Mouse (Mus musculus) kidney, embryonic 16.5 days (tissue): Measurements from ENCODE around the gene Igsf10. TPM values are rescaled to one million over a fixed set of nuclear protein-coding genes. Genes with fewer than 3 reads are reported as not detected.
"Not testable (repeated sequence)": the region's sequence is repeated elsewhere in the genome, so short reads cannot be mapped to it uniquely, and the experiment has no call there.

Experiments
- ATAC-seq: fragments of 200-750 bp; cut with Nextera tagmentation; 2 replicates; pipeline ENCODE4 v1.8.0; 2017; ENCODE audit warnings: moderate TSS enrichment; ENCODE audit not compliant: low FRiP score, low TSS enrichment
- H3K27ac ChIP-seq: fragments of 300-500 bp; sonication (generic); 2 replicates; pipeline ENCODE4 v1.5.1; 2014; ENCODE audit warnings: low read length
- H3K27me3 ChIP-seq: fragments of 300-500 bp; sonication (generic); 2 replicates; pipeline ENCODE4 v1.6.1; 2014; ENCODE audit warnings: low read length, control low read depth, mixed read lengths; ENCODE audit not compliant: insufficient read depth
- H3K36me3 ChIP-seq: fragments of 300-500 bp; sonication (generic); 2 replicates; pipeline ENCODE4 v1.6.1; 2014; ENCODE audit warnings: low read length, control low read depth, mixed read lengths; ENCODE audit not compliant: insufficient read depth
- H3K4me1 ChIP-seq: fragments of 300-500 bp; sonication (generic); 2 replicates; pipeline ENCODE4 v1.6.1; 2014; ENCODE audit warnings: low read length, control low read depth, mixed read lengths; ENCODE audit not compliant: insufficient read depth
- H3K4me2 ChIP-seq: fragments of 300-500 bp; sonication (generic); replicated peaks from 2 replicates; pipeline ENCODE4 v1.6.1; 2014; ENCODE audit warnings: low read depth, low read length
- H3K4me3 ChIP-seq: fragments of 300-500 bp; sonication (generic); 2 replicates; pipeline ENCODE4 v1.5.1; 2014; ENCODE audit warnings: mild to moderate bottlenecking, low read length
- H3K9ac ChIP-seq: fragments of 300-500 bp; sonication (generic); replicated peaks from 2 replicates; pipeline ENCODE4 v1.6.1; 2014; ENCODE audit warnings: low read length
- H3K9me3 ChIP-seq: fragments of 300-500 bp; sonication (generic); 2 replicates; pipeline ENCODE4 v1.6.1; 2016; ENCODE audit warnings: low read length, control low read depth
- WGBS: fragments of 180-500 bp; shearing (Covaris S2); extraction: QIAGEN DNeasy Blood & Tissue Kit; methylation state at CpG from one replicate; pipeline ENCODE4 v1.1.7; 2014; 5-methylcytosine and 5-hydroxymethylcytosine counted together
- polyA plus RNA-seq: library from polyadenylated mRNA; unstranded; fragments of >200 nt; fragmentation: Nextera tagmentation; extraction: Ambion mirVana; gene quantifications from 2 replicates; pipeline ENCODE4 v1.2.1, GENCODE M21; 2015

Igsf10 gene
- polyA plus RNA-seq: 2.7 and 3.0 TPM in 2 replicates

DNA sequence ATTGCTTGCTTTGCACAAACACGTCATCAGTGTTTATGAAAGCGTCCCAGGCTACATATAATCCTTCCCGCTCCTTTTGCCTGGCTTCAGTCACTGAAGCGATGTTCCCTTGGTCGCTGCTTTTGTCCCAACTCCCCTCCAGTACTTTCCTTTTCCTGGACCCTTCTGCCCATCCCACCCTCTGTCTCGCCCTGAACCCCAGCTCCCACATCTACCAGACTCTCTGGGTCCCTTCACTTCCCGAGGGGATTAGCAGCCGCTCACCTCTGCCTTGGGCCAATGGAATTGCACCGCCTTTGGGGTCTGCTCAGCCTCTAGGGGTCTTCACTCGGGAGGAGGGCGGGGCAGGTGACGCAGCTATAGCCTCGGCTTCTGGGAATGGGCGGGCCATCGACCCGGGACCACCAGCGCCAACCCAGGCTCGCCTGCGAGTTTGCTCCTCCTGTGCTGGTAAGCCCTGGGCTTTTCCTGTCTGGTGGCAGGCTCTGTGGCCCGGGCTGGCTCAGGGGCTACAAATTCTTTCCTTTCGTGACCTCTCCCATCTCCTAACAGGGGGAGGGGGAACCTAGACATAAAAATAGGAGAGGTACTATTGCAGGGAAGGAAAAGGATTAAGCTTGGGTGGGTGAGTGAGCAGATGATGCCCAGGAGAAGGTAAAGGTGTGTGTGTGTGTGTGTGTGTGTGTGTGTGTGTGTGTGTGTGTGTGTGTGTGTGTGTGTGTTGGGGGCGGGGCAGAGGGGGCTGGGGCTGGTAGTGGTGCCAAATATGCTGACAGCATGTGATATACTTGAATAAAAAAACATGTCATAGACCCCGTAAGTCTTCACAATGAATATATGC lies at the start of gene Igsf10:
Gene Igsf10 (minus strand): TSS at position 330 of the 841 bp plus-strand sequence.
- H3K27me3 ChIP-seq: no peaks in the 10 kb centered on the region
- peak within 1 kb of the TSS; percentile 88 for H3K4me3 ChIP-seq
- H3K4me1 ChIP-seq: 0 out of 2 replicates have a peak, but pooled peaks cover 6% of the 10 kb centered on the region
- peak; percentile 97 for ATAC-seq
- 0 out of 2 replicates have a peak, but pooled peaks cover 2% of the 10 kb centered on the region for H3K36me3 ChIP-seq
- H3K9ac ChIP-seq: peak within 1 kb of the TSS; percentile 87
- H3K27ac ChIP-seq: 0 out of 2 replicates have a peak within 1 kb of the TSS, but pooled peaks have one; percentile 69
- whole genome bisulfite sequencing: 3% methylated on average over 23 of the region's 23 CpGs
- peak within 1 kb of the TSS; percentile 62 for H3K4me2 ChIP-seq
- no peaks in the 10 kb centered on the region for H3K9me3 ChIP-seq

DNA sequence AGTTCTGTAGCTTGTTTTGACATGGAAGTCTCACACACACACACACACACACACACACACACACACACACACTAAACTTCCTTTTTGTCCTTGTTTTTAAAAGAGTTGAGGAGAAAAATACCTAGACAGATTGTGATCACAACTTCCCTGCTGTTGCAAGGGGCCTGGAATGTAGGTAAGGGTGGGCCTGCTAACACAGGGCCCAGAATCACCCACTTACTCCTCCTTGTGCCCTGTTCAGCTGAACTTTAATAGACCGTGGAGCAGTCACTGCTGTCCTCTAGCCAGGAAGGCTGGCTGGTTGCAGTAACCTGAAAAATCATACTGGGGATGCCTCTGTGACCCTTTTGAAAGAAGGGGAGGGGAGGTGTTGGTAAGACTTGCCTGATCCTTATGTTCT lies 41.4 kb upstream of the Igsf10 start:
- no peak overlapping the region for H3K27ac ChIP-seq
- no peaks in the 10 kb centered on the region for H3K4me1 ChIP-seq
- H3K4me2 ChIP-seq: no peak overlapping the region
- WGBS: 80% methylated on average over 1 of the region's 1 CpGs
- H3K4me3 ChIP-seq: no peak overlapping the region
- no peaks in the 10 kb centered on the region for H3K36me3 ChIP-seq
- ATAC-seq: no peak
- no peaks in the 10 kb centered on the region for H3K9me3 ChIP-seq
- no peaks in the 10 kb centered on the region for H3K27me3 ChIP-seq
- H3K9ac ChIP-seq: no peak overlapping the region

- no peak for ATAC-seq
- no peaks in the 10 kb centered on the region for H3K36me3 ChIP-seq
- WGBS: 79% methylated on average over 3 of the region's 3 CpGs
- H3K27me3 ChIP-seq: no peaks in the 10 kb centered on the region
- H3K4me2 ChIP-seq: no peak overlapping the region
- no peak overlapping the region for H3K27ac ChIP-seq
- no peaks in the 10 kb centered on the region for H3K4me1 ChIP-seq
- no peak overlapping the region for H3K4me3 ChIP-seq
- no peak overlapping the region for H3K9ac ChIP-seq
- no peaks in the 10 kb centered on the region for H3K9me3 ChIP-seq
Observed at GRCm38 (mm10) chr3:59385000-59385399, 40.8 kb upstream of the Igsf10 start.

- H3K4me2 ChIP-seq: no peak overlapping the region
- H3K36me3 ChIP-seq: no peaks in the 10 kb centered on the region
- H3K9me3 ChIP-seq: no peaks in the 10 kb centered on the region
- no peaks in the 10 kb centered on the region for H3K27me3 ChIP-seq
- no peak overlapping the region for H3K27ac ChIP-seq
- no peak overlapping the region for H3K9ac ChIP-seq
- no peak for ATAC-seq
- 50% methylated on average over 2 of the region's 2 CpGs for WGBS
- no peak overlapping the region for H3K4me3 ChIP-seq
- H3K4me1 ChIP-seq: no peaks in the 10 kb centered on the region
Observed at GRCm38 (mm10) chr3:59384321-59384720, 40.1 kb upstream of the Igsf10 start.

- H3K4me2 ChIP-seq, H3K4me1 ChIP-seq, ATAC-seq, H3K9ac ChIP-seq, H3K9me3 ChIP-seq, H3K27me3 ChIP-seq, H3K4me3 ChIP-seq, H3K36me3 ChIP-seq, H3K27ac ChIP-seq: not testable (repeated sequence)
- 94% methylated on average over 1 of the region's 1 CpGs for WGBS
Observed at GRCm38 (mm10) chr3:59378791-59379190, 34.6 kb upstream of the Igsf10 start.

- no peak overlapping the region for H3K4me3 ChIP-seq
- no peak overlapping the region for H3K27ac ChIP-seq
- no peaks in the 10 kb centered on the region for H3K4me1 ChIP-seq
- H3K9me3 ChIP-seq: no peaks in the 10 kb centered on the region
- 87% methylated on average over 1 of the region's 1 CpGs for WGBS
- H3K36me3 ChIP-seq: no peaks in the 10 kb centered on the region
- no peak for ATAC-seq
- H3K4me2 ChIP-seq: no peak overlapping the region
- no peak overlapping the region for H3K9ac ChIP-seq
- no peaks in the 10 kb centered on the region for H3K27me3 ChIP-seq
Observed at GRCm38 (mm10) chr3:59361895-59362294, 17.7 kb upstream of the Igsf10 start.

DNA sequence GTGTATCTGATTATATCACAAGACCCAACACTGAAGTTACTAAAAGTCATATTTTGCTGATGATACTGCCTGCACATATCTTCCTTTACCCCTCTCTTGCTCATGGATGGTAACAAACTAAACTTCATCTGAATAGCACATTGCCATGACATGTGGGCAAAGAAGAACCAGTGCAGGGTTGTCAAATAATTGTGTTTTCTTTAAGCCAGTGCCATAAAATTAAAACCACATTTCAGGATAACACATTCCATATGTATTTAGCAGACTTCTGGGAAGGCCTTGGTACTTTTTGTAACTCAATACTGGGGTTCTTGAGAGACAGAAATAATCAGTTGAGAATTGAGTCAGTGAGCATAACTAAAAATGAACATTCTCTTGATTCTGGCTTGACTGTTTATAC lies 15.9 kb upstream of the Igsf10 start:
- Histone ChIP-seq H3K4me3 (no peak overlapping the region), H3K27me3 (no peaks in the 10 kb centered on the region), H3K27ac (no peak overlapping the region), H3K9me3 (no peaks in the 10 kb centered on the region), H3K4me1 (no peaks in the 10 kb centered on the region), H3K36me3 (no peaks in the 10 kb centered on the region), H3K9ac (no peak overlapping the region), H3K4me2 (no peak overlapping the region)
- no peak for ATAC-seq

DNA sequence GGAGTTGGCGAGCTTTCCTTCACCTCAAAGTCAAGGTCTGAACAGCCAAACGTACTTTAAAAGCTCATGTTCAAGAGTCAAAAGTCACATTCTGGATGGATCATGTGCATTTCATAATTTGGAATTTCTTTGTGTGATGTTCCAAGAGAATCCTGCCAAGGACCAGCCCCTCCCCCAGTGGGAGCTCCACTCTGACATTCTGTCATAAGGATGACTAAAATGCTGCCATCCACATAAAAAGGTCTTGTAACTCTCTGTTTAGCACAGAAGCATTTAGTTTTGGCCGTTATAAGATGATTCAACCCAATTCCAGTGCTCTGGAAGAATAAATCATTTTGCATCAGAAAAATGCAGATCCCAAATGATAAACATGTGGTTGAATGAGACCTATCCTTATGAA lies 10.0 kb upstream of the Igsf10 start:
- no peaks in the 10 kb centered on the region for H3K4me1 ChIP-seq
- no peak overlapping the region for H3K27ac ChIP-seq
- no peaks in the 10 kb centered on the region for H3K9me3 ChIP-seq
- no peak overlapping the region for H3K9ac ChIP-seq
- H3K36me3 ChIP-seq: no peaks in the 10 kb centered on the region
- no peak for ATAC-seq
- H3K27me3 ChIP-seq: no peaks in the 10 kb centered on the region
- H3K4me3 ChIP-seq: no peak overlapping the region
- no peak overlapping the region for H3K4me2 ChIP-seq
- WGBS: 82% methylated on average over 3 of the region's 3 CpGs

DNA sequence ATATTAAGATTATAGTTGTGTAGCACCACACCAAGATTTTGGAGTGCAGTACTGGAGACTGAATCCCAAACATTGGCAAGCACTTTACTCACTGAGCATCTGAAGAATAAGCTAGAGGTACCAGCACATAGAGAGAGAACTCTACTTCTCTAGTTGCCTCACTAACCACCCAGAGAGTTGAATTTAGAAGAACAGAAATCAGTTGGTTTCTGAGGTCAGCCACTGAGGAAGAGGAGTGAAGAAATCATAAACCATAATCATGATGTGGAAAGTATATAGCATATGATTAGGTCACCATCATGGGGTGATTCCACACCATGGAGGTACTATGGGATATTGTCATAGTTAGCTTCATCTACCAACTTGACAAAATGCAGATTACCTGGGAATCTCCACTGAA lies 7.6 kb upstream of the Igsf10 start:
- Histone ChIP-seq H3K4me3 (no peak overlapping the region), H3K36me3 (no peaks in the 10 kb centered on the region), H3K9ac (no peak overlapping the region), H3K27me3 (no peaks in the 10 kb centered on the region), H3K4me1 (no peaks in the 10 kb centered on the region), H3K9me3 (no peaks in the 10 kb centered on the region), H3K27ac (no peak overlapping the region), H3K4me2 (no peak overlapping the region)
- ATAC-seq: no peak

DNA sequence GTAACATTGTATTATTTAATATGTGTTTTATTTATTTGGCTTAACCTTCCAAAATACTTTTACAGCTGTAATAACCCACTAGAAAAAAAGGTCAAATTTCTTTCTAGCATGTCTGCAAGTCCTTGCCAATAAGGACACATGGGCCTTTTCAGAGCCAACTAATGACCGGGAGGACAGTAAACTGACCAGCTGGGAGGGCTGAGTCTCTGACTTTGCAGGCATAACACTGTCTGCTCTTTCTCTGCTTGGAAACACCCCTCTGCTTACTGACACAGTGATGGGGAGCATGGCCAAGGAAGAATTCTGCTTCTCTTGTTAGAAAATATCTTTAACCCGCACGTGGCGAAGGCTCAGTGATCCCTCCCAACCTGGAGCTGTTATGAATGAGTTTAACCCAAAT lies 1.2 kb downstream of the Igsf10 start:
- 0 out of 2 replicates have a peak, but pooled peaks have one; percentile 44 for ATAC-seq
- no peaks in the 10 kb centered on the region for H3K27me3 ChIP-seq
- 0 out of 2 replicates have a peak, but pooled peaks cover 6% of the 10 kb centered on the region for H3K4me1 ChIP-seq
- peak overlapping the region; percentile 88 for H3K4me3 ChIP-seq
- WGBS: 53% methylated on average over 4 of the region's 4 CpGs
- no peaks in the 10 kb centered on the region for H3K9me3 ChIP-seq
- no peak overlapping the region for H3K27ac ChIP-seq
- peak overlapping the region; percentile 62 for H3K4me2 ChIP-seq
- H3K36me3 ChIP-seq: 0 out of 2 replicates have a peak, but pooled peaks cover 2% of the 10 kb centered on the region
- no peak overlapping the region for H3K9ac ChIP-seq
